Mouse (Mus musculus): Measurements from ENCODE around the gene 2310034G01Rik. TPM values are rescaled to one million over a fixed set of nuclear protein-coding genes. Genes with fewer than 3 reads are reported as not detected.

Gene 2310034G01Rik
- polyA plus RNA-seq (2017; shearing (Covaris generic)), result under 1 TPM in 1 of 2 experiments, not detected in 1; 0.42 TPM

GRCm38 (mm10) chr19:46350168-46350932 lies at the start of gene 2310034G01Rik:
TSS of gene 2310034G01Rik (minus strand) at chr19:46350302.

DNA sequence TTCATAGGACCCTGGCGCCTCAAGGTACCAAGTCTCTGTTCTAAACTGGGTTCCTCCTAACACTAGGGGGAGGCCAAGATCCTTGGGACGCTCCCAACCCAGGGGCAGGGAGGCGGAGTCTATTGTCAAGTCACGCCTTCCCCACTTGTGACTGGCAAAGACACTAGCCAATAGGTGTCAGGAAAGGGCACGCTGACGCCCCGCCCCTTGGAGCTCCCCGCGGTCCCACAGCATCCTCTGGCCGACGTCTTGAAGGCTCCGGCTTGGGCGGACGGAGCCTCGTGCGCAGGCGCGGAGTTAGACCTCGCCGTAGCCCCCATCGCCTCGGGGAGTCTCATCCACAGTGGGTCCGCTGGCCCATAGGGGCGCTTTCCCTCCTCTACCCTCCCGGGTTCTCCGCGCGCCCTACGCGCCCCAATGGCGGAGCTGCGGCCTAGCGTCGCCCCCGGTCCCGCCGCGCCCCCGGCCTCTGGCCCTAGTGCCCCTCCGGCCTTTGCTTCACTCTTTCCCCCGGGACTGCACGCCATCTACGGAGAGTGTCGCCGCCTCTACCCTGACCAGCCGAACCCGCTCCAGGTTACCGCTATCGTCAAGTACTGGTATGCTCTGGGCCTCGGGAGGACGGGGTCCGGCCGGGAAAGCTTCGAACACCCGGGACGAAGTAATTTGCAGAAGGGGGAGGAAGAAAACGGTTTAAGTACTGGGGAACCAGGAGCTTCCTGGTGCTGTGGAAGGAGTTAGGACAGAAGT lies 46.8 kb upstream of the 2310034G01Rik start, which contains the start of gene Sufu:
Gene Sufu (plus strand): TSS at position 211 of the 750 bp plus-strand sequence.

GRCm38 (mm10) chr19:46395109-46396009 lies 45.3 kb upstream of the 2310034G01Rik start, which contains the start of gene Actr1a:
TSS of gene Actr1a (minus strand) at chr19:46395748.

GRCm38 (mm10) chr19:46338331-46338936 lies 11.7 kb downstream of the 2310034G01Rik start, which contains the start of gene Cuedc2:
TSS of gene Cuedc2 (minus strand) at chr19:46338702.

GRCm38 (mm10) chr19:46328081-46329030 lies 21.7 kb downstream of the 2310034G01Rik start, which contains the start of gene Fbxl15:
TSS of gene Fbxl15 (plus strand) at chr19:46328184.

GRCm38 (mm10) chr19:46326756-46327305 lies 23.3 kb downstream of the 2310034G01Rik start, which contains the start of gene Psd:
TSS of gene Psd (minus strand) at chr19:46327156.

DNA sequence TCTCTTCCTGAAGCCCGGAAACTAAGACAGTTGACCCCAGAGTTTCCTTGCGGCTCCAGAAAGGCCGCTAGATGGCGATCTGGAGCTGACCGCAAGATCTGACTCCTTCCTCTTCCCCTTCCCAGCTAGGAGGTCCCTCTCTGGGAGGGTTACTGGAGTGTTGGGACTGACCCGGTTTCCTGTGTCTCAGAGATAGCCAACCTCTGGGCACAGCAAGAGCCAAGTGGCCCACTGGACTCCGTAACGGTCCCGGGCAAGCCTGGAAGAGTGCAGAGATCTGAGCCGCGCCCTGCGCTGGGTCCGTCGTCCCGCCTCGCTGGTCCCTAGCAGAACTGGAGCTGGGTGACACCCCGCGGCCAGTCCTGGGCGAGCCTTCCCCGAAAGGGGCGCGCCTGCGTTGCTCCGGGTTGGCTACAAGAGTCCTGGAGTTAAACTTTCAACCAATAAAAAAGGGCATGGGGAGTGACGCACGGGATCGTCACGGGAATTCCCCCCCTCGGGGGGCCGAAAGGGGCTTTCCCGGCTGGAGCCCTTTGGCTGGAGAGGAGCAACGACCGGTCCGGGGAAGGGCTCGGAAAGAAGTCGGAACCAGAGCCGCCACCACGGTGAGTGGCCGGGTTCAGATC lies 45.8 kb downstream of the 2310034G01Rik start, which contains the start of gene Nfkb2:
Gene Nfkb2 (plus strand): TSS at position 105 of the 626 bp plus-strand sequence.

Other genes with a start within 250 kb of the 2310034G01Rik start
- not detected for gene Elovl3, start 218.4 kb downstream of the 2310034G01Rik start, polyA plus RNA-seq (2017; shearing (Covaris generic))
- not detected for gene Pitx3, start 202.0 kb downstream of the 2310034G01Rik start, polyA plus RNA-seq (2017; shearing (Covaris generic))
- 10 to 100 TPM; 33.4 to 58.0 TPM for gene Gbf1, start 197.8 kb downstream of the 2310034G01Rik start, polyA plus RNA-seq (2017; shearing (Covaris generic))
- gene Nfkb2, start 46.0 kb downstream of the 2310034G01Rik start, polyA plus RNA-seq (2017; shearing (Covaris generic)), result 100 to 1,000 TPM in 1 of 2 experiments, 10 to 100 TPM in 1; 77.5 to 105 TPM
- 1 to 10 TPM; 6.4 to 7.0 TPM for gene Psd, start 23.1 kb downstream of the 2310034G01Rik start, polyA plus RNA-seq (2017; shearing (Covaris generic))
- gene Fbxl15, start 22.1 kb downstream of the 2310034G01Rik start, polyA plus RNA-seq (2017; shearing (Covaris generic)), result 10 to 100 TPM in 1 of 2 experiments, 1 to 10 TPM in 1; 9.9 to 15.2 TPM
- 10 to 100 TPM; 42.4 to 67.3 TPM for gene Cuedc2, start 11.6 kb downstream of the 2310034G01Rik start, polyA plus RNA-seq (2017; shearing (Covaris generic))
- 1 to 10 TPM; 2.2 to 5.3 TPM for gene Mfsd13a, start 9.2 kb downstream of the 2310034G01Rik start, polyA plus RNA-seq (2017; shearing (Covaris generic))
- 100 to 1,000 TPM; 101 to 109 TPM for gene Actr1a, start 45.4 kb upstream of the 2310034G01Rik start, polyA plus RNA-seq (2017; shearing (Covaris generic))
- 10 to 100 TPM; 29.4 to 34.5 TPM for gene Sufu, start 46.6 kb upstream of the 2310034G01Rik start, polyA plus RNA-seq (2017; shearing (Covaris generic))
- 100 to 1,000 TPM in 1 of 2 experiments, 10 to 100 TPM in 1; 82.7 to 102 TPM for gene Trim8, start 151.4 kb upstream of the 2310034G01Rik start, polyA plus RNA-seq (2017; shearing (Covaris generic))
- 10 to 100 TPM; 12.3 to 18.4 TPM for gene Arl3, start 222.9 kb upstream of the 2310034G01Rik start, polyA plus RNA-seq (2017; shearing (Covaris generic))
- gene Sfxn2, start 223.1 kb upstream of the 2310034G01Rik start, polyA plus RNA-seq (2017; shearing (Covaris generic)), result 10 to 100 TPM in 1 of 2 experiments, 1 to 10 TPM in 1; 9.6 to 11.2 TPM
- 10 to 100 TPM; 42.2 to 63.2 TPM for gene Wbp1l, start 248.8 kb upstream of the 2310034G01Rik start, polyA plus RNA-seq (2017; shearing (Covaris generic))